Mouse (Mus musculus) midbrain, postnatal 0 days (tissue): ENCODE measurements around the gene Gjb5. TPM values are rescaled to one million over a fixed set of nuclear protein-coding genes. Genes with fewer than 3 reads are reported as not detected.

ENCODE experiments used
- ATAC-seq: fragments of 200-750 bp; cut with Nextera tagmentation; 2 replicates; pipeline ENCODE4 v1.8.0; 2017; ENCODE audit warnings: moderate number of reproducible peaks, mild to moderate bottlenecking, moderate TSS enrichment, moderate library complexity; ENCODE audit not compliant: low FRiP score
- DNase-seq: peaks from one replicate; pipeline ENCODE4 v3.0.0-alpha.2; 2015; ENCODE audit warnings: low spot score
- H3K27ac ChIP-seq: fragments of 300-500 bp; sonication (generic); 2 replicates; pipeline ENCODE4 v1.5.1; 2014; ENCODE audit warnings: low read depth, mild to moderate bottlenecking, low read length, mixed read lengths
- H3K27me3 ChIP-seq: fragments of 300-500 bp; sonication (generic); 2 replicates; pipeline ENCODE4 v1.6.1; 2014; ENCODE audit warnings: low read length, control low read depth, mixed read lengths; ENCODE audit not compliant: insufficient read depth
- H3K36me3 ChIP-seq: fragments of 300-500 bp; sonication (generic); 2 replicates; pipeline ENCODE4 v1.6.1; 2014; ENCODE audit warnings: low read length, control low read depth, mixed read lengths; ENCODE audit not compliant: insufficient read depth
- H3K4me1 ChIP-seq: fragments of 300-500 bp; sonication (generic); 2 replicates; pipeline ENCODE4 v1.6.1; 2014; ENCODE audit warnings: mild to moderate bottlenecking, control low read depth, antibody characterized with exemption, low read length, mixed read lengths; ENCODE audit not compliant: insufficient read depth
- H3K4me2 ChIP-seq: fragments of 300-500 bp; sonication (generic); 2 replicates; pipeline ENCODE4 v1.6.1; 2014; ENCODE audit warnings: low read depth, mild to moderate bottlenecking, low read length, mixed read lengths; ENCODE audit not compliant: poor library complexity, severe bottlenecking
- H3K4me3 ChIP-seq: fragments of 300-500 bp; sonication (generic); 2 replicates; pipeline ENCODE4 v1.5.1; 2014; ENCODE audit warnings: low read depth, mild to moderate bottlenecking, low read length, moderate library complexity
- H3K9ac ChIP-seq: fragments of 300-500 bp; sonication (generic); replicated peaks from 2 replicates; pipeline ENCODE4 v1.6.1; 2014; ENCODE audit warnings: mild to moderate bottlenecking, low read length, moderate library complexity, mixed read lengths; ENCODE audit not compliant: poor library complexity, severe bottlenecking
- H3K9me3 ChIP-seq: fragments of 300-500 bp; sonication (generic); 2 replicates; pipeline ENCODE4 v1.6.1; 2016; ENCODE audit warnings: low read length, control low read depth
- CTCF ChIP-seq: IDR thresholded peaks from 2 replicates; pipeline ENCODE4 v1.5.1; 2016; ENCODE audit warnings: antibody characterized with exemption, mild to moderate bottlenecking
- WGBS: fragments of 180-500 bp; shearing (Covaris S2); extraction: QIAGEN DNeasy Blood & Tissue Kit; methylation state at CpG from one replicate; pipeline ENCODE4 v1.1.7; 2014; 5-methylcytosine and 5-hydroxymethylcytosine counted together
- polyA plus RNA-seq: library from polyadenylated mRNA; unstranded; fragments of >200 nt; fragmentation: Nextera tagmentation; extraction: Ambion mirVana; gene quantifications from 2 replicates; pipeline ENCODE4 v1.2.1, GENCODE M21; 2015
- total RNA-seq: library from RNA; depleted of rRNA; stranded (reverse); fragments of >200 nt; gene quantifications from 2 replicates; pipeline ENCODE4 v1.2.3, GENCODE M21; 2014; rRNA removed

Gene Gjb5
- total and polyA plus RNA-seq, 2 experiments from 2014 or later = 0.35 to 0.49 TPM

DNA sequence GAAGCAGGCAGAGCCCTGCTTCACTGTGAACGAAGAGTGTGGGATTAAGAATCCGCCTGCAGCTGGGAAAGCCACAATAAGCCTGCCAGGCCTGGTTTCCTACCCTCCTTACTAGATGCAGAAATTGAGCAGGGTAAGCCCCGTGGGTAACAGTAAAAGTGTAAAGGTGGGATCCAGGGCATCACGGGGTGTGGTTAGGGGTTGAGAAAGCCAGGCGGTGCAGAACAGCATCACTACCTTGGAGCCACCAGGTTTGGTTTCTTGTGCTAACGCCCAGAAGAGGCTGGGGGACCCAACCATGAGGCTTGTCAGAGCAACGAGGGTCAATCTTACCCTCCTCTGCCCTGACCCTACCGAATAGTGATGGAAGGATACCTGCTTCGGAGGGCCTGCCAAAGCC lies 43.4 kb downstream of the Gjb5 start:
- H3K36me3 ChIP-seq = no peaks in the 10 kb centered on the region
- WGBS = 44% methylated on average over 9 of the region's 9 CpGs
- H3K4me3 ChIP-seq = peak overlapping the region; percentile 59; the same call in 1 of the 2 replicates
- no peak for DNase-seq
- no peaks in the 10 kb centered on the region for H3K9me3 ChIP-seq
- peak overlapping the region; percentile 81 for H3K4me2 ChIP-seq
- TF ChIP-seq CTCF = no peak
- H3K27ac ChIP-seq = 0 out of 2 replicates have a peak overlapping the region, but pooled peaks have one; percentile 26
- peak overlapping the region; percentile 71 for H3K9ac ChIP-seq
- H3K27me3 ChIP-seq = no peaks in the 10 kb centered on the region
- H3K4me1 ChIP-seq = peaks cover 8% of the 10 kb centered on the region; the same call in 1 of the 2 replicates
- ATAC-seq = no peak

DNA sequence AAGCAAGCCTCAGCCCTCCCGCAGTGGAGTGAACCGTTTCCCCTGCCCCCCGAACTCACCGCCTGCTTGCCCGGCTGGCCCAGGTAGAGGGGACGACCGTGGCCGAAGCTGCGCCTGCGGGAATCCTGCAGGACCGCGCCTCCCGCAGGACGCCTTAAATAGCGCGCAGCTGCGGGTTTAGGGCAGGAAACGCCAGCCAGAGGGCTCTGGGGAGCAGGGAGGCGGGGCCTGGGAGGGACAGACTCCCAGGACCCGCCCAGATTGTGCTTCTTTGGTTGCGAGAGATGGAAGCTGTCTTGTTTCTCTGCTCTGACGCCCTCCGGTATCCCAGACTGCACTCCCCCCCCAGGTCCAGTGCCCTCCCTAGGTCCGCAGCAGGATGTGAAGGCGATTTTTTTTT lies 44.1 kb downstream of the Gjb5 start, which contains the start of gene Gja4:
Gene Gja4, minus strand, starts transcription at position 179 of the 400 bp plus-strand sequence.
- H3K9me3 ChIP-seq = no peaks in the 10 kb centered on the region
- H3K4me3 ChIP-seq = peak within 1 kb of the TSS; percentile 59
- H3K27ac ChIP-seq = 0 out of 2 replicates have a peak within 1 kb of the TSS, but pooled peaks have one; percentile 26
- no peaks in the 10 kb centered on the region for H3K36me3 ChIP-seq
- ATAC-seq = peak; percentile 60
- WGBS = under 1% methylated on average over 23 of the region's 25 CpGs
- peaks cover 8% of the 10 kb centered on the region; the same call in 1 of the 2 replicates for H3K4me1 ChIP-seq
- peak within 1 kb of the TSS; percentile 71 for H3K9ac ChIP-seq
- TF ChIP-seq CTCF = peak; percentile 75
- DNase-seq = peak; percentile 86
- H3K4me2 ChIP-seq = peak within 1 kb of the TSS; percentile 81
- no peaks in the 10 kb centered on the region for H3K27me3 ChIP-seq

DNA sequence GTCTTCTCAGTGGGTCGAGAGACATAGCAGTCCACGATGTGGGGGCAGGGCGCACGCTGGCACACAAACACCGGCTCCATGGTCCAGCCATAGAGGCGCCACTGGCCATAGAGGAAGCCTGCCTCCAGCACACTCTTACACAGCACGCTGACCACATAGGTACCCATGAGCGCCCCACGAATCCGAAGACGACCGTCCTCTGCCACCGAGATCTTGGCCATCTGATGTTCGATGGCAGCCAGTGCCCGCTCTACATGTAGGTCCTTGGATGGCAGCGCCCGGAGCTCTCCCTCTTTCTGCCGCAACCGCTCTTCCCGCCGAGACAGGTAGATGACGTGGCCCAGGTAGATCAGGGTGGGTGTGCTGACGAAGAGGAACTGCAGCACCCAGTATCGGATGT lies 45.6 kb downstream of the Gjb5 start:
- Histone ChIP-seq H3K36me3 (no peaks in the 10 kb centered on the region), H3K27ac (no peak overlapping the region), H3K4me1 (peaks cover 8% of the 10 kb centered on the region; the same call in 1 of the 2 replicates), H3K27me3 (no peaks in the 10 kb centered on the region), H3K9me3 (no peaks in the 10 kb centered on the region), H3K4me2 (peak overlapping the region; percentile 81; the same call in 1 of the 2 replicates), H3K9ac (no peak overlapping the region), H3K4me3 (no peak overlapping the region)
- WGBS = 68% methylated on average over 24 of the region's 24 CpGs
- ATAC-seq (no peak), DNase-seq (no peak)
- no peak for TF ChIP-seq CTCF

DNA sequence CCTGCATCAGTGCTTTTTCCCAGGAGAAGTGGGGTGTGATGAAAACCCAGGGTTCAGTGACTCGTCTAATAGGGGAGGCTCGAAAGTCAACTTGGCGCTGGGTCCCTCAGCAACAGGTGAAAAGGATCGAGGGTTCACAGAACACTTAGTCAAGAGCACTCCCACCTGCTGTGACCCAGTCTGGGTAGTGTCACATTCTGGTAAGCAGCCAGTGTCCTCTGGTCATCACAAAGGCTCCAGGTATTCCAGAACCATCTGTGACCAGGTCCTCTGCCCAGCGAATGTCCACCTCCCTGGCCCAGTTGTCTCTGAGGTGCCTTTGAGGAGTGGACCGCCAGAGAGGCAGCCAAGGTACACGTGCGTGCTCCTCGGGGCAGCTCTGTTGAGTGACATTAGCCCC lies 46.4 kb downstream of the Gjb5 start:
- no peak overlapping the region for H3K4me3 ChIP-seq
- no peak overlapping the region for H3K27ac ChIP-seq
- peaks cover 8% of the 10 kb centered on the region; the same call in 1 of the 2 replicates for H3K4me1 ChIP-seq
- no peaks in the 10 kb centered on the region for H3K27me3 ChIP-seq
- DNase-seq = no peak
- no peak for ATAC-seq
- no peaks in the 10 kb centered on the region for H3K36me3 ChIP-seq
- no peaks in the 10 kb centered on the region for H3K9me3 ChIP-seq
- no peak for TF ChIP-seq CTCF
- no peak overlapping the region for H3K9ac ChIP-seq
- 57% methylated on average over 9 of the region's 9 CpGs for WGBS
- no peak overlapping the region for H3K4me2 ChIP-seq

DNA sequence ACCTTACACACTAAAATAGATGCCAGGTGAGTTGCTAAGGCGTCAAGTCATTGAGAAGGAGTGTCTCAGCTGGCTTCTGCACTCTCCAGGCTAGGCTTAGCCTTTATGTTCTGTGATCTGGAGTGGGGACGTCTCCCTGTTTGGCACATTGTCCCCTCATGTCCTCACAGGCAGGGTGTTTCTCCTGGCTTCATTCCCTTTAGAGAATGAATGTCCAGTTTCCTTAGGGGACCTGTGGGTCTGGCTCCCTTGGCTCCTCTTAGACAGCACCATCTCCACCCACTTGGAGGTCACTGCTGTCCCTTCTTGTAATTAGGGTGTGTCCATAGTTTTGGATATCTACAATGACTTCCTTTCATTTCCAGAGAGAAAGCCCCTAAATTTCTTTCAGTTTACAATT lies 51.1 kb downstream of the Gjb5 start:
- WGBS = 60% methylated on average over 2 of the region's 2 CpGs

More for the DNA sequence above, 51.1 kb downstream of the Gjb5 start:
- Histone ChIP-seq H3K4me1 (no peaks in the 10 kb centered on the region), H3K4me3 (no peak overlapping the region), H3K27ac (no peak overlapping the region), H3K9ac (no peak overlapping the region), H3K27me3 (no peaks in the 10 kb centered on the region), H3K9me3 (no peaks in the 10 kb centered on the region), H3K4me2 (no peak overlapping the region), H3K36me3 (no peaks in the 10 kb centered on the region)
- no peak for TF ChIP-seq CTCF
- no peak for ATAC-seq
- DNase-seq = no peak

Other genes with a start within 250 kb of the Gjb5 start
- 2.4 and 5.4 TPM in 2 replicates for gene Tmem35b, start 234.5 kb downstream of the Gjb5 start, total RNA-seq
- gene Tmem35b, start 234.5 kb downstream of the Gjb5 start, polyA plus RNA-seq = 12.8 and 14.0 TPM in 2 replicates
- 131 and 156 TPM in 2 replicates for gene Dlgap3, start 189.0 kb downstream of the Gjb5 start, total RNA-seq
- gene Dlgap3, start 189.0 kb downstream of the Gjb5 start, polyA plus RNA-seq = 34.5 and 34.8 TPM in 2 replicates
- 26.3 and 38.3 TPM in 2 replicates for gene Smim12, start 114.4 kb downstream of the Gjb5 start, total RNA-seq
- 50.7 and 56.6 TPM in 2 replicates for gene Smim12, start 114.4 kb downstream of the Gjb5 start, polyA plus RNA-seq
- 24.8 and 25.8 TPM in 2 replicates for gene Gja4, start 44.1 kb downstream of the Gjb5 start, total RNA-seq
- 21.9 and 26.5 TPM in 2 replicates for gene Gja4, start 44.1 kb downstream of the Gjb5 start, polyA plus RNA-seq
- gene Gjb3, start 27.3 kb downstream of the Gjb5 start, total RNA-seq = 1.0 and 1.8 TPM in 2 replicates
- 0.83 and 0.85 TPM in 2 replicates for gene Gjb3, start 27.3 kb downstream of the Gjb5 start, polyA plus RNA-seq
- gene Gjb4, start 4.1 kb downstream of the Gjb5 start, total RNA-seq = not detected in 2 replicates
- not detected in 2 replicates for gene Gjb4, start 4.1 kb downstream of the Gjb5 start, polyA plus RNA-seq